In genomic region chr2:18025116-18025515, GRCm38 (mm10) we compare ENCODE assay signal across 8 mouse cellular contexts. TPM values are rescaled to one million over a fixed set of nuclear protein-coding genes. Genes with fewer than 3 reads are reported as not detected.
DNase-seq lines count a peak whose midpoint lies in the region; ATAC-seq and TF ChIP-seq lines count a peak whose summit lies in the region.

No protein-coding gene starts in this region.

- H3K4me1 ChIP-seq in liver, embryonic 11.5 days (replicated peaks; ENCODE audit: control insufficient read depth, insufficient read depth, low read length): peaks cover 4% of the 10 kb centered on the region
- H3K4me1 ChIP-seq in forebrain, embryonic 10.5 days: peaks cover 68% of the 10 kb centered on the region
- H3K4me1 ChIP-seq in hindbrain, embryonic 16.5 days (ENCODE audit: control insufficient read depth, insufficient read depth, low read depth, low read length): peaks cover 11% of the 10 kb centered on the region
- peaks cover 32% of the 10 kb centered on the region for H3K4me1 ChIP-seq in neural tube, embryonic 13.5 days (replicated peaks)
- H3K4me1 ChIP-seq in cerebellum, adult 2 months (ENCODE audit: control insufficient read depth, insufficient read depth, low read length): no peaks in the 10 kb centered on the region

- H3K9ac ChIP-seq in liver, embryonic 11.5 days (ENCODE audit: low read depth, low read length): no peak overlapping the region
- no peak overlapping the region for H3K9ac ChIP-seq in hindbrain, embryonic 16.5 days (ENCODE audit: low read depth, low read length)
- no peak overlapping the region for H3K9ac ChIP-seq in neural tube, embryonic 13.5 days

- TF ChIP-seq CTCF in cerebellum, adult 2 months (IDR thresholded peaks at IDR 0.05; ENCODE audit: borderline replicate concordance, insufficient read depth, low read depth, low read length): no peak

- H3K9me3 ChIP-seq in liver, embryonic 11.5 days (ENCODE audit: control insufficient read depth, low read length): no peaks in the 10 kb centered on the region
- H3K9me3 ChIP-seq in forebrain, embryonic 10.5 days: no peaks in the 10 kb centered on the region
- no peaks in the 10 kb centered on the region for H3K9me3 ChIP-seq in hindbrain, embryonic 16.5 days (ENCODE audit: control insufficient read depth, low read length)
- H3K9me3 ChIP-seq in neural tube, embryonic 13.5 days: no peaks in the 10 kb centered on the region

- peak overlapping the region; percentile 94 for H3K4me2 ChIP-seq in liver, embryonic 11.5 days
- peak overlapping the region; percentile 80; the same call in 1 of the 2 replicates for H3K4me2 ChIP-seq in hindbrain, embryonic 16.5 days (ENCODE audit: low read length)
- peak overlapping the region; percentile 98 for H3K4me2 ChIP-seq in neural tube, embryonic 13.5 days

- H3K27ac ChIP-seq in liver, embryonic 11.5 days (ENCODE audit: low read depth, low read length): no peak overlapping the region
- H3K27ac ChIP-seq in forebrain, embryonic 10.5 days: peak overlapping the region; percentile 100
- H3K27ac ChIP-seq in hindbrain, embryonic 16.5 days (ENCODE audit: low read depth, low read length): no peak overlapping the region
- no peak overlapping the region for H3K27ac ChIP-seq in neural tube, embryonic 13.5 days (replicated peaks)
- no peak overlapping the region for H3K27ac ChIP-seq in cerebellum, adult 2 months (ENCODE audit: insufficient read depth, low read length)

- 53% methylated on average over 5 of the region's 5 CpGs for WGBS in liver, embryonic 11.5 days
- 25% methylated on average over 5 of the region's 5 CpGs for WGBS in forebrain, embryonic 10.5 days
- WGBS in hindbrain, embryonic 16.5 days: 28% methylated on average over 5 of the region's 5 CpGs
- WGBS in neural tube, embryonic 13.5 days: 41% methylated on average over 5 of the region's 5 CpGs
- 96% methylated on average over 5 of the region's 5 CpGs for WGBS in cerebellum, adult 2 months

- ATAC-seq in liver, embryonic 11.5 days (replicated peaks; ENCODE audit: low FRiP score): no peak
- ATAC-seq in hindbrain, embryonic 16.5 days: no peak
- ATAC-seq in neural tube, embryonic 13.5 days (ENCODE audit: low read depth): no peak

- no peak for TF ChIP-seq POLR2A in cerebellum, adult 2 months (IDR thresholded peaks at IDR 0.05; ENCODE audit: borderline replicate concordance, insufficient read depth, low read length)

- H3K36me3 ChIP-seq in liver, embryonic 11.5 days (ENCODE audit: control insufficient read depth, insufficient read depth, low read length): no peaks in the 10 kb centered on the region
- H3K36me3 ChIP-seq in forebrain, embryonic 10.5 days (replicated peaks): no peaks in the 10 kb centered on the region; the same call in 1 of the 2 replicates
- H3K36me3 ChIP-seq in hindbrain, embryonic 16.5 days (ENCODE audit: control insufficient read depth, insufficient read depth, low read length): no peaks in the 10 kb centered on the region
- H3K36me3 ChIP-seq in neural tube, embryonic 13.5 days: no peaks in the 10 kb centered on the region

- H3K27me3 ChIP-seq in liver, embryonic 11.5 days (replicated peaks; ENCODE audit: control insufficient read depth, insufficient read depth, low read length): peaks cover 10% of the 10 kb centered on the region
- H3K27me3 ChIP-seq in forebrain, embryonic 10.5 days (ENCODE audit: poor library complexity, severe bottlenecking): no peaks in the 10 kb centered on the region
- no peaks in the 10 kb centered on the region for H3K27me3 ChIP-seq in hindbrain, embryonic 16.5 days (replicated peaks; ENCODE audit: control insufficient read depth, insufficient read depth, low read length)
- H3K27me3 ChIP-seq in neural tube, embryonic 13.5 days: no peaks in the 10 kb centered on the region
- H3K27me3 ChIP-seq in cerebellum, adult 2 months (ENCODE audit: control insufficient read depth, insufficient read depth, low read length): no peaks in the 10 kb centered on the region

- DNase-seq in liver, embryonic 11.5 days (ENCODE audit: low spot score): no peak
- DNase-seq in liver: no peak
- no peak for DNase-seq in forebrain, embryonic 10.5 days (ENCODE audit: extremely low spot score, low spot score)
- DNase-seq in cerebellum, adult 2 months: no peak
- no peak for DNase-seq in urinary bladder, adult 2 months (ENCODE audit: low spot score)
- no peak for DNase-seq in ovary, adult 18-20 months (ENCODE audit: low spot score)

- H3K4me3 ChIP-seq in liver, embryonic 11.5 days (ENCODE audit: low read depth, low read length): no peak overlapping the region
- peak overlapping the region; percentile 80 for H3K4me3 ChIP-seq in forebrain, embryonic 10.5 days
- no peak overlapping the region for H3K4me3 ChIP-seq in hindbrain, embryonic 16.5 days (ENCODE audit: low read length)
- no peak overlapping the region for H3K4me3 ChIP-seq in neural tube, embryonic 13.5 days
- no peak overlapping the region for H3K4me3 ChIP-seq in cerebellum, adult 2 months (replicated peaks; ENCODE audit: insufficient read depth, low read depth, low read length)

RNA-seq across cellular contexts. Expression of gene A930004D18Rik, which starts 12.4 kb away (rescaled TPM):
- 3.4 and 3.9 TPM in 2 replicates for polyA plus RNA-seq in liver, embryonic 11.5 days (2014; fragmentation: Nextera tagmentation; extraction: Ambion mirVana)
- polyA plus RNA-seq in forebrain, embryonic 10.5 days (2016; fragmentation: Nextera tagmentation; extraction: Ambion mirVana): 13.8 and 17.9 TPM in 2 replicates
- polyA plus RNA-seq in hindbrain, embryonic 16.5 days (2015; fragmentation: Nextera tagmentation; extraction: Ambion mirVana): 6.1 and 8.2 TPM in 2 replicates
- 8.8 and 12.3 TPM in 2 replicates for polyA plus RNA-seq in neural tube, embryonic 13.5 days (2015; fragmentation: Nextera tagmentation; extraction: Ambion mirVana)
- 2.6 and 3.0 TPM in 2 replicates for polyA plus RNA-seq in cerebellum, adult 2 months (2012; rRNA removed)
- 3.6 and 3.9 TPM in 2 replicates for polyA plus RNA-seq in urinary bladder, adult 2 months (2012; rRNA removed)

RNA-seq across cellular contexts. Expression of gene Skida1, which starts 23.7 kb away (rescaled TPM):
- polyA plus RNA-seq in liver, embryonic 11.5 days (2014; fragmentation: Nextera tagmentation; extraction: Ambion mirVana): 1.6 and 2.4 TPM in 2 replicates
- 16.0 and 17.2 TPM in 2 replicates for polyA plus RNA-seq in forebrain, embryonic 10.5 days (2016; fragmentation: Nextera tagmentation; extraction: Ambion mirVana)
- 4.4 and 5.8 TPM in 2 replicates for polyA plus RNA-seq in hindbrain, embryonic 16.5 days (2015; fragmentation: Nextera tagmentation; extraction: Ambion mirVana)
- polyA plus RNA-seq in neural tube, embryonic 13.5 days (2015; fragmentation: Nextera tagmentation; extraction: Ambion mirVana): 8.2 and 9.2 TPM in 2 replicates
- polyA plus RNA-seq in cerebellum, adult 2 months (2012; rRNA removed): 4.8 and 5.7 TPM in 2 replicates
- 3.4 and 4.9 TPM in 2 replicates for polyA plus RNA-seq in urinary bladder, adult 2 months (2012; rRNA removed)

RNA-seq across cellular contexts. Expression of gene H2al2a, which starts 28.4 kb away (rescaled TPM):
- not detected in 2 replicates for polyA plus RNA-seq in liver, embryonic 11.5 days (2014; fragmentation: Nextera tagmentation; extraction: Ambion mirVana)
- polyA plus RNA-seq in forebrain, embryonic 10.5 days (2016; fragmentation: Nextera tagmentation; extraction: Ambion mirVana): not detected in 2 replicates
- not detected in 2 replicates for polyA plus RNA-seq in hindbrain, embryonic 16.5 days (2015; fragmentation: Nextera tagmentation; extraction: Ambion mirVana)
- polyA plus RNA-seq in neural tube, embryonic 13.5 days (2015; fragmentation: Nextera tagmentation; extraction: Ambion mirVana): not detected in 2 replicates
- polyA plus RNA-seq in cerebellum, adult 2 months (2012; rRNA removed): not detected in 2 replicates
- not detected in 2 replicates for polyA plus RNA-seq in urinary bladder, adult 2 months (2012; rRNA removed)

RNA-seq across cellular contexts. Expression of gene Mllt10, which starts 29.9 kb away (rescaled TPM):
- polyA plus RNA-seq in liver, embryonic 11.5 days (2014; fragmentation: Nextera tagmentation; extraction: Ambion mirVana): 34.0 and 39.9 TPM in 2 replicates
- polyA plus RNA-seq in forebrain, embryonic 10.5 days (2016; fragmentation: Nextera tagmentation; extraction: Ambion mirVana): 65.0 and 68.0 TPM in 2 replicates
- 37.5 and 42.9 TPM in 2 replicates for polyA plus RNA-seq in hindbrain, embryonic 16.5 days (2015; fragmentation: Nextera tagmentation; extraction: Ambion mirVana)
- polyA plus RNA-seq in neural tube, embryonic 13.5 days (2015; fragmentation: Nextera tagmentation; extraction: Ambion mirVana): 62.3 and 63.1 TPM in 2 replicates
- polyA plus RNA-seq in cerebellum, adult 2 months (2012; rRNA removed): 45.6 and 46.7 TPM in 2 replicates
- polyA plus RNA-seq in urinary bladder, adult 2 months (2012; rRNA removed): 31.4 and 31.7 TPM in 2 replicates
